Mouse (Mus musculus) liver, embryonic 14.5 days (tissue): ENCODE measurements around the gene Olfr689. TPM values are rescaled to one million over a fixed set of nuclear protein-coding genes. Genes with fewer than 3 reads are reported as not detected.

ENCODE experiments used
- ATAC-seq: fragments of 200-750 bp; cut with Nextera tagmentation; 2 replicates; pipeline ENCODE4 v1.8.0; 2017; ENCODE audit warnings: moderate number of reproducible peaks, mild to moderate bottlenecking, moderate library complexity; ENCODE audit not compliant: insufficient read depth
- DNase-seq, 3 experiments: peaks; one replicate each; pipeline ENCODE4 v3.0.0-alpha.2; 2012 to 2013; ENCODE audit warnings: low read depth in 3 of 3, low spot score in 3 of 3
- H3K27ac ChIP-seq: fragments of 300-500 bp; sonication (generic); 2 replicates; pipeline ENCODE4 v1.5.1; 2014; ENCODE audit warnings: moderate library complexity, mild to moderate bottlenecking, control low read depth, inconsistent platforms
- H3K27me3 ChIP-seq: fragments of 300-500 bp; sonication (generic); 2 replicates; pipeline ENCODE4 v1.6.1; 2014; ENCODE audit warnings: mild to moderate bottlenecking, low read length, moderate library complexity; ENCODE audit not compliant: control insufficient read depth, insufficient read depth
- H3K36me3 ChIP-seq: fragments of 300-500 bp; sonication (generic); replicated peaks from 2 replicates; pipeline ENCODE4 v1.6.1; 2014; ENCODE audit warnings: low read depth; ENCODE audit not compliant: control insufficient read depth, insufficient read depth
- H3K4me1 ChIP-seq, 2 experiments: fragments of 200-500 bp in 1 of 2; fragments of 300-500 bp in 1 of 2; sonication (generic) in 1 of 2; replicated peaks; 2 replicates each; pipeline ENCODE4 v1.6.1; 2012 to 2014; ENCODE audit warnings: antibody characterized with exemption in 1 of 2, inconsistent platforms in 1 of 2, low read length in 1 of 2; ENCODE audit not compliant: control insufficient read depth in 2 of 2, insufficient read depth in 2 of 2
- H3K4me2 ChIP-seq: fragments of 300-500 bp; sonication (generic); 2 replicates; pipeline ENCODE4 v1.6.1; 2014; ENCODE audit warnings: low read depth, mild to moderate bottlenecking, control low read depth, moderate library complexity
- H3K4me3 ChIP-seq, 2 experiments: fragments of 200-500 bp in 1 of 2; fragments of 300-500 bp in 1 of 2; sonication (generic) in 1 of 2; 2 replicates each; pipeline ENCODE4 v1.5.1; 2012 to 2014; ENCODE audit warnings: low read depth in 2 of 2, low read length in 2 of 2, mild to moderate bottlenecking in 2 of 2, control low read depth in 1 of 2, inconsistent platforms in 1 of 2, moderate library complexity in 1 of 2; ENCODE audit not compliant: insufficient read depth in 1 of 2
- H3K9ac ChIP-seq: fragments of 300-500 bp; sonication (generic); replicated peaks from 2 replicates; pipeline ENCODE4 v1.6.1; 2014; ENCODE audit warnings: mild to moderate bottlenecking, control low read depth, moderate library complexity
- H3K9me3 ChIP-seq: fragments of 300-500 bp; sonication (generic); 2 replicates; pipeline ENCODE4 v1.6.1; 2016; ENCODE audit warnings: low read length, mixed read lengths; ENCODE audit not compliant: control insufficient read depth
- CTCF ChIP-seq: IDR thresholded peaks from 2 replicates; pipeline ENCODE4 v1.5.1; 2016; ENCODE audit warnings: antibody characterized with exemption, low read depth, control low read depth
- EP300 ChIP-seq: IDR thresholded peaks from 2 replicates; pipeline ENCODE4 v1.6.1; 2016; ENCODE audit warnings: antibody characterized with exemption, low read depth
- WGBS: fragments of 180-500 bp; shearing (Covaris S2); extraction: QIAGEN DNeasy Blood & Tissue Kit; methylation state at CpG from one replicate; pipeline ENCODE4 v1.1.7; 2014; ENCODE audit not compliant: insufficient replicate concordance; 5-methylcytosine and 5-hydroxymethylcytosine counted together
- polyA plus RNA-seq, 2 experiments: library from polyadenylated mRNA; depleted of rRNA in 1 of 2; stranded (reverse) in 1 of 2; unstranded in 1 of 2; fragments of >200 nt; fragmentation: Nextera tagmentation in 1 of 2; extraction: Ambion mirVana in 1 of 2; gene quantifications; 2 replicates each; pipeline versions ENCODE4 v1.2.1 to v1.2.3; 2012 to 2014

The Olfr689 gene
- polyA plus RNA-seq (2012; rRNA removed): not detected in 2 replicates
- polyA plus RNA-seq (2014; fragmentation: Nextera tagmentation; extraction: Ambion mirVana): not detected in 2 replicates

- H3K9ac ChIP-seq: no peak within 1 kb of the TSS
- no peak for TF ChIP-seq CTCF
- TF ChIP-seq EP300: no peak
- H3K4me3 ChIP-seq: no peak within 1 kb of the TSS
- no peaks in the 10 kb centered on the region for H3K4me1 ChIP-seq
- no peaks in the 10 kb centered on the region for H3K9me3 ChIP-seq
- WGBS: 58% methylated on average over 1 of the region's 1 CpGs
- no peaks in the 10 kb centered on the region for H3K27me3 ChIP-seq
- ATAC-seq (no peak), DNase-seq (no peak)
- no peak within 1 kb of the TSS for H3K4me2 ChIP-seq
- no peak within 1 kb of the TSS for H3K27ac ChIP-seq
- H3K36me3 ChIP-seq: no peaks in the 10 kb centered on the region
Observed at GRCm38 (mm10) chr7:105310865-105311264, at the start of gene Olfr689. Gene Olfr689 (plus strand): TSS chr7:105311165.

- Histone ChIP-seq H3K9ac (no peak overlapping the region), H3K36me3 (no peaks in the 10 kb centered on the region), H3K4me3 (no peak overlapping the region), H3K4me2 (no peak overlapping the region), H3K27ac (no peak overlapping the region), H3K9me3 (no peaks in the 10 kb centered on the region), H3K27me3 (no peaks in the 10 kb centered on the region), H3K4me1 (no peaks in the 10 kb centered on the region)
- TF ChIP-seq CTCF: no peak
- no peak for TF ChIP-seq EP300
- ATAC-seq (no peak), DNase-seq (no peak)
- 56% methylated on average over 7 of the region's 7 CpGs for WGBS
Observed at GRCm38 (mm10) chr7:105272426-105272825, 38.5 kb upstream of the Olfr689 start.

- WGBS: 52% methylated on average over 6 of the region's 6 CpGs
- H3K4me3 ChIP-seq: no peak within 1 kb of the TSS
- H3K9ac ChIP-seq: no peak within 1 kb of the TSS
- TF ChIP-seq EP300 (no peak), CTCF (no peak)
- H3K27me3 ChIP-seq: no peaks in the 10 kb centered on the region
- no peak for DNase-seq
- ATAC-seq: no peak
- no peaks in the 10 kb centered on the region for H3K36me3 ChIP-seq
- no peaks in the 10 kb centered on the region for H3K9me3 ChIP-seq
- no peak within 1 kb of the TSS for H3K4me2 ChIP-seq
- H3K27ac ChIP-seq: no peak within 1 kb of the TSS
- no peaks in the 10 kb centered on the region for H3K4me1 ChIP-seq
Observed at GRCm38 (mm10) chr7:105287795-105288194, 23.2 kb upstream of the Olfr689 start, which contains the start of gene Olfr688. Gene Olfr688 (plus strand): TSS chr7:105288095.

GRCm38 (mm10) chr7:105290051-105290450 lies 20.9 kb upstream of the Olfr689 start:
- Histone ChIP-seq H3K27ac (no peak overlapping the region), H3K27me3 (no peaks in the 10 kb centered on the region), H3K4me3 (no peak overlapping the region), H3K4me1 (no peaks in the 10 kb centered on the region), H3K9ac (no peak overlapping the region), H3K9me3 (no peaks in the 10 kb centered on the region), H3K36me3 (no peaks in the 10 kb centered on the region), H3K4me2 (no peak overlapping the region)
- DNase-seq (no peak), ATAC-seq (no peak)
- TF ChIP-seq EP300 (no peak), CTCF (no peak)

- no peak for ATAC-seq
- 47% methylated on average over 2 of the region's 2 CpGs for WGBS
- no peak for TF ChIP-seq CTCF
- no peak for TF ChIP-seq EP300
Observed at GRCm38 (mm10) chr7:105325302-105325701, 14.3 kb downstream of the Olfr689 start.

More at GRCm38 (mm10) chr7:105325302-105325701, 14.3 kb downstream of the Olfr689 start:
- no peak overlapping the region for H3K27ac ChIP-seq
- no peaks in the 10 kb centered on the region for H3K4me1 ChIP-seq
- no peak overlapping the region for H3K4me3 ChIP-seq
- no peaks in the 10 kb centered on the region for H3K9me3 ChIP-seq
- H3K4me2 ChIP-seq: no peak overlapping the region
- H3K27me3 ChIP-seq: no peaks in the 10 kb centered on the region
- no peaks in the 10 kb centered on the region for H3K36me3 ChIP-seq
- H3K9ac ChIP-seq: no peak overlapping the region
- DNase-seq: no peak
